Mouse (Mus musculus) kidney, postnatal 0 days (tissue): ENCODE data around the gene Gm20696. TPM values are rescaled to one million over a fixed set of nuclear protein-coding genes. Genes with fewer than 3 reads are reported as not detected.

ENCODE experiments used
- ATAC-seq: fragments of 200-750 bp; cut with Nextera tagmentation; replicated peaks from 2 replicates; pipeline ENCODE4 v1.8.0; 2017; ENCODE audit warnings: low read depth, moderate number of reproducible peaks, moderate TSS enrichment, moderate library complexity; ENCODE audit not compliant: low FRiP score
- DNase-seq: peaks from one replicate; pipeline ENCODE4 v3.0.0-alpha.2; 2016; ENCODE audit warnings: low spot score
- H3K27ac ChIP-seq: fragments of 300-500 bp; sonication (generic); 2 replicates; pipeline ENCODE4 v1.5.1; 2014; ENCODE audit warnings: mild to moderate bottlenecking
- H3K27me3 ChIP-seq: fragments of 300-500 bp; sonication (generic); 2 replicates; pipeline ENCODE4 v1.6.1; 2014; ENCODE audit warnings: low read length, mixed read lengths; ENCODE audit not compliant: insufficient read depth
- H3K36me3 ChIP-seq: fragments of 300-500 bp; sonication (generic); 2 replicates; pipeline ENCODE4 v1.6.1; 2014; ENCODE audit warnings: low read length, mixed read lengths; ENCODE audit not compliant: insufficient read depth
- H3K4me1 ChIP-seq: fragments of 300-500 bp; sonication (generic); replicated peaks from 2 replicates; pipeline ENCODE4 v1.6.1; 2014; ENCODE audit warnings: antibody characterized with exemption, low read length, mixed read lengths; ENCODE audit not compliant: insufficient read depth
- H3K4me2 ChIP-seq: fragments of 300-500 bp; sonication (generic); 2 replicates; pipeline ENCODE4 v1.6.1; 2014; ENCODE audit warnings: mild to moderate bottlenecking, low read length, moderate library complexity, mixed read lengths
- H3K4me3 ChIP-seq: fragments of 300-500 bp; sonication (generic); replicated peaks from 2 replicates; pipeline ENCODE4 v1.5.1; 2014; ENCODE audit warnings: low read depth, low read length
- H3K9ac ChIP-seq: fragments of 300-500 bp; sonication (generic); 2 replicates; pipeline ENCODE4 v1.6.1; 2014; ENCODE audit warnings: low read depth, low read length
- H3K9me3 ChIP-seq: fragments of 300-500 bp; sonication (generic); replicated peaks from 2 replicates; pipeline ENCODE4 v1.6.1; 2016; ENCODE audit warnings: low read length, inconsistent platforms, mixed read lengths
- CTCF ChIP-seq: IDR thresholded peaks from 2 replicates; pipeline ENCODE4 v1.5.1; 2016; ENCODE audit warnings: antibody characterized with exemption, low read depth, mild to moderate bottlenecking, moderate library complexity
- WGBS: fragments of 180-500 bp; shearing (Covaris S2); extraction: QIAGEN DNeasy Blood & Tissue Kit; methylation state at CpG from one replicate; pipeline ENCODE4 v1.1.7; 2014; 5-methylcytosine and 5-hydroxymethylcytosine counted together
- polyA plus RNA-seq: library from polyadenylated mRNA; unstranded; fragments of >200 nt; fragmentation: Nextera tagmentation; extraction: Ambion mirVana; gene quantifications from 2 replicates; pipeline ENCODE4 v1.2.1, GENCODE M21; 2015

Gene Gm20696
- polyA plus RNA-seq, 1 experiment from 2014 or later: 1.7 TPM

- Histone ChIP-seq H3K4me2 (no peak overlapping the region), H3K27ac (no peak overlapping the region), H3K4me1 (peaks cover 23% of the 10 kb centered on the region), H3K4me3 (no peak overlapping the region), H3K9me3 (no peaks in the 10 kb centered on the region), H3K27me3 (no peaks in the 10 kb centered on the region), H3K9ac (no peak overlapping the region), H3K36me3 (no peaks in the 10 kb centered on the region)
- no peak for DNase-seq
- 86% methylated on average over 5 of the region's 5 CpGs for WGBS
- ATAC-seq: no peak
- no peak for TF ChIP-seq CTCF
These were observed 294.2 kb downstream of the Gm20696 start for GRCm38 (mm10) chr6:99372427-99372826.

GRCm38 (mm10) chr6:99372016-99372415 is 294.6 kb downstream of the Gm20696 start:
- Histone ChIP-seq H3K4me3 (no peak overlapping the region), H3K27ac (no peak overlapping the region), H3K9ac (no peak overlapping the region), H3K4me1 (peaks cover 19% of the 10 kb centered on the region), H3K9me3 (no peaks in the 10 kb centered on the region), H3K27me3 (no peaks in the 10 kb centered on the region), H3K36me3 (no peaks in the 10 kb centered on the region), H3K4me2 (no peak overlapping the region)
- 66% methylated on average over 6 of the region's 6 CpGs for WGBS
- no peak for DNase-seq
- no peak for ATAC-seq
- no peak for TF ChIP-seq CTCF

DNA sequence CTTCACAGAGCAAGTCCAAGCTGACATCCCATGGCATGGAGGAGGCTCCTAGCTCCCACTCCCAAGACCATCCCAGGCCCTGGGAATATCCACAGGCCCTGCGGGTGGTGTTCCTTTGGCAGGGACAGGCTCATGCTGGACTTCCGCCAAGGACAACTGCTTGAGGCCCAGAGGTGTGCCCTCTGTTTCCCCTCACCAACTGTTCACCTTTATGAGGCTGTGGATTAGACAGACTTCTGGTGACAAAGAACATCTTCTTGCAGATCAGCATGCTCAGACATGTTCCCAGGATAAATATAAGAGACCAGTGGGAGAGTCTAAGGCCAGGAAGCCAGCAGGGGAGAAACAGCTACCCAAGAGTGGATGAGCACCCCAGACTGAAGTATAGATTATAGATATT is 296.7 kb downstream of the Gm20696 start:
- H3K27ac ChIP-seq: no peak overlapping the region
- H3K36me3 ChIP-seq: no peaks in the 10 kb centered on the region
- ATAC-seq (no peak), DNase-seq (no peak)
- 80% methylated on average over 2 of the region's 2 CpGs for WGBS
- no peaks in the 10 kb centered on the region for H3K9me3 ChIP-seq
- no peaks in the 10 kb centered on the region for H3K27me3 ChIP-seq
- no peak overlapping the region for H3K4me2 ChIP-seq
- peaks cover 6% of the 10 kb centered on the region for H3K4me1 ChIP-seq
- TF ChIP-seq CTCF: no peak
- no peak overlapping the region for H3K4me3 ChIP-seq
- H3K9ac ChIP-seq: no peak overlapping the region

DNA sequence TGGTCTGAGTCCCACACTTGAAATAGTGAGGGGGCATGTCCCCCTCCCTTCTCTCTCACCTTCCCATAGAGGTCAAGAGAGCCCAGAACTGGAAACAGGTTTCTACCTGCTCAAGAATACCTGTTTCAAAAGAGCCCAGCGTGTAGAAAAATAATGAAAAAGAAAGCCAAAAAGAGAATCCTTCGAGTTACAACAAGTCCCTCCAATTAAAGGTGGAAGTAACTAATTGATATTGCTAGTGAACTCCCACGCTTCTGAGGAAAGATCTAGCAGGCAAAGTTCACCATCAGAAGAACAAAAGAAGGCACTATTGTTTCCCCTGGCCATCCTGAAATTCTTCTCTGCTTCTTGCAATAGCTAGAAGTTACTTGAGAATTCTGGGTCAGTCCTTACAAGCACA is 297.4 kb downstream of the Gm20696 start:
- Histone ChIP-seq H3K4me1 (no peaks in the 10 kb centered on the region), H3K27ac (no peak overlapping the region), H3K9ac (no peak overlapping the region), H3K4me3 (no peak overlapping the region), H3K9me3 (no peaks in the 10 kb centered on the region), H3K27me3 (no peaks in the 10 kb centered on the region), H3K4me2 (no peak overlapping the region), H3K36me3 (no peaks in the 10 kb centered on the region)
- WGBS: 77% methylated on average over 3 of the region's 3 CpGs
- no peak for TF ChIP-seq CTCF
- ATAC-seq: no peak
- no peak for DNase-seq

DNA sequence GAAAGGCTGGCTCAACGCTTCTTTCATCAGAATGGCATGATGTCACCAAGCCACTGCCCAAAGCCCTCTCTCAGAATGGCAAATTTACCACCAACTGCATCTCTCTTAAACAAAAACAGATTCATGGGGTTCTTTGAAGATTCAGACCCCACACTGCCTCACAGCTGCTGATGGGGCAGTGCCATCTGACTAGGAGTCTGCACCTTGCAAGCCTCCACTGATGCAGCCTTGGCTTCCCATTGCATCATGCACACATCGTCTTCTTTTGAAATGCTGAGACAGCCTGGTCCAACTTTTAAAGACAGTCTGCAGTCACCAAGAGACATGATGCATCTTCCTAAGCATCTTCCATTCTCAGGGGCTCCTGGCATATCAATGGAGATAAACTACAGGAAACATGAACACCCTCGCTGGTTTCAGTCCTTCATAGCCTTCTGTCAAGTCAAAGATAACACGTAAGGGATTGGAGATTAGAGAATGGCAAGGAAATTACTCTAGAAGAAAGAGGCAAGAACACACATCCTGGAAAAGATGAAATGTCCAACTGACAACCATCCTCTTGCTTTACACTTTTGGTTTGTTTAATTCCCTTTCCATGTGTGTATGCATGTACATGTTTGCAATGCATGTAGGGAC is 298.4 kb downstream of the Gm20696 start:
- DNase-seq: no peak
- no peaks in the 10 kb centered on the region for H3K36me3 ChIP-seq
- TF ChIP-seq CTCF: no peak
- no peak overlapping the region for H3K4me2 ChIP-seq
- H3K9ac ChIP-seq: no peak overlapping the region
- H3K4me3 ChIP-seq: no peak overlapping the region
- no peaks in the 10 kb centered on the region for H3K9me3 ChIP-seq
- H3K4me1 ChIP-seq: no peaks in the 10 kb centered on the region
- WGBS: 78% methylated on average over 4 of the region's 4 CpGs
- no peak overlapping the region for H3K27ac ChIP-seq
- H3K27me3 ChIP-seq: no peaks in the 10 kb centered on the region
- ATAC-seq: no peak

DNA sequence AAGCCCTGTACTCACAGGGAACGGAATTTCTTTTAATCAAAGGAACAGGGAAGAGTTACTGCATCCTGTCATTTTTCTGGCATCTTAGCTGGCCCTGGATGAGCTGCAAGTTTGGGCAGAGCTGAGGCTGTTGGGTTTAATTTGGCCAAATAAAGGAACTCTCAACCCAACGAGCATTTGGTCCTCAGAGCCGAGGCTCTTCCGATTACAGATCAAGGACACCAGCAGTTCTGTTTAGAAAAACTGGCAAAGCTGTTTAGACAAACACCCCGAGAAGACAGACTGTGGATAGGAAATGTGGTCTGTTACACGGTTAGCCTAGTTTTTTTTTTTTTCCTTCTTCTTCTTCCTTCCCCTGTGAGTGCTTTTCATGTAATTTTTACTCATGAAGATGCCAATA is 302.1 kb downstream of the Gm20696 start:
- ATAC-seq: no peak
- no peak for DNase-seq
- 48% methylated on average over 6 of the region's 6 CpGs for WGBS

DNA sequence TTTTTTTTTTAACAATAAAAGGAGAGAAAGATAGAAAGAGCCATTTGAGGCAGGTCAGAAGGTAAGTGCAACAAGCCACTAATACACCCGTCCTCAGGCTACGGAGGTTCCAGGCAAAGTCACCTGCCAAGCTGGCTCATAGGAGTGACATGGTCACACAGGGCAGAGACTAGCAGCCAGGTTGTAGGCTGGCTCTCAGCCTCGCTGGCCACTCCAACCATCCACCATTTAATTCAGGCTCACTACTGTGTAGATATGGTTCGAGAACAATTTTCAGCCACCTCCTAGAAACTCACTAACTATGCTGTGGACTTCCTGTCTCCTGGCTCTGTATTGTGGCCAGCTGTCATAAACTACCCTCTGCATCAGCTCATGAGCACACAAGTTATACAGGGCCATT is 306.0 kb downstream of the Gm20696 start:
- TF ChIP-seq CTCF: no peak
- Histone ChIP-seq H3K4me2 (no peak overlapping the region), H3K4me3 (no peak overlapping the region), H3K27me3 (no peaks in the 10 kb centered on the region), H3K9me3 (no peaks in the 10 kb centered on the region), H3K36me3 (no peaks in the 10 kb centered on the region), H3K9ac (no peak overlapping the region), H3K27ac (no peak overlapping the region), H3K4me1 (no peaks in the 10 kb centered on the region)
- DNase-seq (no peak), ATAC-seq (no peak)
- WGBS: 83% methylated on average over 4 of the region's 4 CpGs

More for the DNA sequence above, 302.1 kb downstream of the Gm20696 start:
- no peaks in the 10 kb centered on the region for H3K36me3 ChIP-seq
- TF ChIP-seq CTCF: no peak
- no peak overlapping the region for H3K9ac ChIP-seq
- H3K9me3 ChIP-seq: no peaks in the 10 kb centered on the region
- no peaks in the 10 kb centered on the region for H3K4me1 ChIP-seq
- H3K27ac ChIP-seq: no peak overlapping the region
- no peak overlapping the region for H3K4me2 ChIP-seq
- no peaks in the 10 kb centered on the region for H3K27me3 ChIP-seq
- H3K4me3 ChIP-seq: no peak overlapping the region
